Mouse (Mus musculus): Measurements from ENCODE around the gene Traf2. TPM values are rescaled to one million over a fixed set of nuclear protein-coding genes. Genes with fewer than 3 reads are reported as not detected.
"Not testable (repeated sequence)": the region's sequence is repeated elsewhere in the genome, so short reads cannot be mapped to it uniquely, and the experiment has no call there.

Gene Traf2
- polyA plus RNA-seq, 1 experiment: 8.1 TPM

DNA sequence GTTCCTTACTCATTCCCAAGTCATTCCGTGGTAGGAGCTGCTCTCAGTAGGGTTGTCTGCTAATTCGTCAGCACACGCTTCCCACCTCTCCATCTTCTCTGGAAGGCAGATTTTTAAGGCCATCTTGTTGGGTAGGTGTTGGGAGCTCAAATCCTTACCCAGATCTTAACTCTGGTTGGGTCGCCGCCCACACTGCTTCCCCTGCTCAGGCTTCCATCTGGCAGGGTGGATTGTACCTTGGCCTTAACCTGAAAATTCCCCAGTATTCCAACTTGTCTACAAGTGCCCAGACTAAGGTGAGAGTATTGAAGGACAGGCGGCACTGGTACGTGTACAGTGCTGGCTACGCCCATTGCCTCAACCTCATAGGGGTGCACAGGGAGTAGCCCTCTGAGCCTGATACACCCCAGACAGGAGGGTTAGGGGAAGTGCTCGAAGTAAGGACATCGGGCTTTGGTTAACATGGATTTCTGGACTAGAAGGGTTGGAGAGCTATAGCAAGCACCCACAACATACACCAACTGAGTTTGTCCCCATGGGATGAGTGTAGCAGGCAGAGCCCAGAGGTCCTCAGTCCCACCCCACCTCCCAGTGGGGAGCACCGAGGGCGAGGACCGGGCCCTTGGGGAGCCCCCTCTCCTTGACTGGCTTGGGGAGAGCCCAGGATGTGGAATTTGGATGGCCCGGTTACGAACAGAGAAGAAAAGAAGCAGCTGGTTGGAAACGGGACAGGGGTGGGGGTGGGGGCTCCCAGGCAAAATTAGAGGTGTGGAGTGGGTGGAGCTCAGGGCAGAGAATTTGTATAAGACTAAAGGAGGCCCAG lies 29.5 kb upstream of the Traf2 start:
- peak in 1 of 2 experiments; percentile 74 for DNase-seq (ENCODE audit: extremely low spot score in 1 of 2, low spot score in 1 of 2)

DNA sequence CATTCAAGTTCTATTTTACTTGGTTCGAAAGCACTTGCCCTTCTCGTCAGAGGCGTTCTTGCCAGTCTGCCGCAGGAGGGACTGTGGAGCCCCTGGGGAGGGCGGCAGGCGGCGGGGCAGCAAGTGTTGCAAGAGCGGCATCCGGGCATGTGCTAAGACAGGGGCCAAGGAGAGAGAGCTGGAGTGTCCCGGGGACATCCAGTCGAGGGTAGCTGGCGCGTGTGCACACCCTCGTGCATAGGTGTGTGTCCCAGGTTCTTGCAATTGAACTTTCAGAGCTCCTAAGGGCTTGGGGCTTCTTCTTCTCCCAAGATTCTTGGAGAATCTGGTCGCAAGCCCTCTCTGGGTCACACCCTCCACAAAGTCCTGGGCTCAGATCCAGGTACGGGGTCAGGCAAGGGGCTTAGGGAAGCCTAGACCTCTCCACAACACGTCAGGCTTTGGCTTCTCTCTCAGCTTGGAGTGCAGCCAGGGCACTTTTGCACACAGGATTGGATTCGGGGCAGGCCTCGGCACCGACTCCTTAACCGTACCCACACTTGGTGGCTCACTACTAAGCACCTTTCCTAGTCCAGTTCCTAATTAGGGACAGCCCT lies 28.8 kb upstream of the Traf2 start:
- no peak for DNase-seq (ENCODE audit: extremely low spot score in 1 of 2, low spot score in 1 of 2)

DNA sequence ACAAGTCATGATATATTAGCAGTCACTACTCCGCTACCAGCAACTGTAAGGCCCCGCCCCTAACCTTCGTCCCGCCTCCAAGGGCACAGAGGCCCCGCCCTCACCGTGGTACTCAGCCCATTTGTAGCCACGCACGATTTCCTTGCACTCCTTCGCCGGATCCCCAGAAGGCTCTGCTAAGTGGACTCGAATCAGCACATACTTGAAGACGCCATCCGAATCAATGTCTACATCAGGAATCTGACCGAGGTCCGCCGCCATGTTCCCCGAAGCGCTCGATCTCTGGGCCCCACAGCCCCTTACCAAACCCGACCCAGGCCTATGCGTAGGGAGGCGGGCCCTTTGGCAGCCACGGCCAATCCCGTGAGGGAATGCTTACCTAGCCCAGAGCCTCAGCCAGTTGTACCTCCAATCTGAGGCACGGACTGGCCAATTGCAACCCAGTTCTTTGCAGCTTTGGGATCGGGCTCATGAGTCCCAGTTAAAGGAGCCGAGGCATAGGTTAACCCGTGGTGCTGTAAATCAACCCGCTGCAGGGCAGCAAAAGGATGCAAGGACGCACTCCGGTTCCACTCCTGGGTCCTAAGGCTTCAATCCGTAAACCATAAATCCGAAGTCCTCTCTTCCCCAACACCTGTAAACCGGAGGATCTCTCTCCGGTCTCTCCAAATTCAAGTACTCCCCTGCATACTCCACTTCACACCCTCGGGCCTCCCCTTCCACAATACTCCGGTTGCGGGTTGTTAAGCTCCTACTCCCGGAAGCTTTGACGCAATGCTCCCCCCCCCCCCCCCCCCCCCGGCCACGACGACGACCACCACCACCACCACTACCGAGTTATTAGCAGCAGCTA lies 28.1 kb upstream of the Traf2 start, which contains the start of the genes Mamdc4 and Phpt1:
Mamdc4 (minus strand) TSS at position 267 of the 853 bp plus-strand sequence.
Phpt1 (minus strand) TSS at position 646 of the 853 bp plus-strand sequence.
- peak; percentile 96 to 97 for DNase-seq (ENCODE audit: extremely low spot score in 1 of 2, low spot score in 1 of 2)

DNA sequence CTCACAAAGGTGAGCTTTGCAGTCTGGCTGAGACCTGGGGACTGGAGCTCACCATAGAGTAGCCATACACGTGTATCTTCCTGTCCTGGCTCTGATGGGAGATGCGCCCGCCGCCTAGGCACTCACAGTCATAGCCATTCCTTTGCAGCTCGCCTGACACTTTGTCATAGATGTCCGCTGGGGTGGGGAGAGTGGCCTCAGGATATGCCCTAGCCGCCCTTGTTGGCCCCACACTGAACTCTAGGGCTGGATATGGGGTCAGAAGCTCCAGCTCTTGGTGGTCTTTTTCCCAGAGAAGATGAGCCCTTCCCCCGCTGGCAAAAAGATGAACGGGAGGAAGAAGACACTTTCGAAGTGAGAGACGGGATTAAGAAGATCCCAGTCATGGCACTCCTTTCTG lies 27.4 kb upstream of the Traf2 start:
- DNase-seq (ENCODE audit: extremely low spot score in 1 of 2, low spot score in 1 of 2): no peak

DNA sequence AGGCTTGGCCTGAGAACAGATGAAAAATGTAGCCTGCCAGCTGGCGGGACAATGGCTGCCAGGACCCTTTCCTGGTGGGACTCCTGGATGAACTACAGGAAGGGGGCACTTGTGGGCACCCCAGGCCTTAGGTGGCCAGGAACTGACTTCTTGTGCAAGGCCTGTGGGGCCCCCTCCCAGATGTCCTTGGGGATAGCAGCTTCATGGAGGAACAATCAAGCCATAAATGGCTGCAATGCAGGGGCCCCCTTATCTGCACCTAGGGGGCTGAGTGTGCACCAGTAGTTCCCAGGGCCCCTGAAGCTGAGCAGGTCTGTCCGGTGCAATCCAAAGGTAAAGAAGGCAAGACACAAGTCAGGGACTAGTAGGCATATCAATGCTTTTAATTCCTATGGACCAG lies 26.3 kb upstream of the Traf2 start:
- DNase-seq (ENCODE audit: extremely low spot score in 1 of 2, low spot score in 1 of 2): no peak

DNA sequence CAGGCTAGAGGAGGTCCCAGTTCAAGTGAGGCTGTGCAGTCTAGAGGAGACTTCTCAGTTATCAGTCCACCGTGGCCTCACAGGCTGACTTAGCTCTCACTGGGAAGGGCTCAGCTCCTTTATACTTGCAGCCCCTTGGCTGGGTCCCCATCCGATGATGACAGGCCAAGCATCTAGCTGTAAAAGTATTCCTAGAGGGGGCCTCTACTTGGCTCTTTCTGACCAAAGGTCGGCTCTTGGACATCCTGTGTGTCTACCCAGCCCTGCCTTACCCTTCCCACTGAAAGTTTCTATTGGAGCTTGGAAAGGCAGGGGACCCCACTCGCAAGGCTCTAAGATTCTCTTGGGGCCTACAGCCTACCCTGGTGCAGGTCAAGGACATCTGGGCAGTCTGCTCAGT lies 24.5 kb upstream of the Traf2 start:
- DNase-seq (ENCODE audit: extremely low spot score in 1 of 2, low spot score in 1 of 2): no peak

DNA sequence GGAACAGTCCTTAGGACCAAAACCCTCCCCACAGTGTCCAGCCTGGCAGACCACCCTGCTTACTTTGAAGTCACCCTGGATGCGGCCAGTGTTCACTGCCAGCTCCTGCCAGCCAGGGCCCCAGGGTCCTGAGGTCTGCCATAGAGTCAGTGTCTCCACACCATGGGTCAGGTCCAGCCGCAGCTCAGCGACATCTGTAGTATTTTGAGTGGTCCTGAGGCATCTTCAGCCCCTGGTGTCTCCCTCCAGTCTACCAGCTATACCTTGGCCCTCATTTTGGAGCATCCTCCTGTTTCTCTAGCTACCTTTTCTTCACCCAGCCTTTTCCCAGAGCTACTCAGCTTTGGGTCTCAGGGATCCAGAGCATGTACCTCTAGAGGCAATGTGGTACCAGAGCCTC lies 22.6 kb upstream of the Traf2 start:
- no peak for DNase-seq (ENCODE audit: extremely low spot score in 1 of 2, low spot score in 1 of 2)

DNA sequence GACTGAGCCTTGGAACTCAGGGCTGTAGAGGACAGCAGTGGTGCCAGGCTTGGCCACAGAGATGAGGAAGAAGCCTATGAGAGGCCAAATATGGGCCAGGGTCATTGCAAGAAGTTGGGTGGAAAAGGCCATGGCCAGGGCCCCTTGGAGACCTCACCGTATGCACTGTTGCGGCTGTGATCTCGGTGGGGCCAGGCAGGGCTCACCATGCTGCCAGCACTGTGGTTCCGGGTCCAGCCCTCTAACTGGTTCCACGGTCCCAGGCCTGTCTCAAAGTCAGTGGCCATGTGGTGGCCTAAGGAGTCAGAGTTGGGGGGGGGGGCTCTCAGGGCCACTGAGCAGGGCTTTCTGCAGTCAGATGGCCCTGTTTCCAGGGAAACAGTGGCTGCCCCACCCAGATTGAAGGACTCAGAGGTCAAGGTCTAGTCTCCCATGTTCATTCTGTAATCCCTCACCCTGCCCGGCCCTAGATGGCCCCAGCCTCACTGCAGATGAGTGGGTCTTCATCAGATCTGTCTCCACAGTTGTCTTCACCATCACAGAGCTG lies 21.8 kb upstream of the Traf2 start:
- DNase-seq (ENCODE audit: extremely low spot score in 1 of 2, low spot score in 1 of 2): no peak

DNA sequence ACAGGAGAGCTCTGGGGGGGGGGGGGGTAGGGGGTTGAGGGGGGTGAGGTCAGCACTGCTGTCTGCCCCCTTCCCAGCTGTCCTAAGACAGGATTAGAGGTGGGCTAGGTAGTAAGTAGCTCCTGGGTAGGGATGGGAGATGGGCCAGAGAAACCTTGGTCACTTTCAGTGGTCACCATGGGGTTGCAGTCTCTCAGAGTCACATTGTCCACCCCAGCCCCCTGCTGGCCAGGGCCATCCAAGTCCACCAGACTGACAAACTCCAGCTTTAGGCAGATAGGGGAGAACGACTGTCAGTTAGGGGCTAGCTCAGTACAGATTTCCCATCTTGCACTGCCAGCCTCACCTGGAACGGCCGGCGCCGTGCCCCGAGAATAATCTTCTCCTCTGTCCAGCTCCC lies 19.8 kb upstream of the Traf2 start:
- DNase-seq (ENCODE audit: extremely low spot score in 1 of 2, low spot score in 1 of 2): no peak

DNA sequence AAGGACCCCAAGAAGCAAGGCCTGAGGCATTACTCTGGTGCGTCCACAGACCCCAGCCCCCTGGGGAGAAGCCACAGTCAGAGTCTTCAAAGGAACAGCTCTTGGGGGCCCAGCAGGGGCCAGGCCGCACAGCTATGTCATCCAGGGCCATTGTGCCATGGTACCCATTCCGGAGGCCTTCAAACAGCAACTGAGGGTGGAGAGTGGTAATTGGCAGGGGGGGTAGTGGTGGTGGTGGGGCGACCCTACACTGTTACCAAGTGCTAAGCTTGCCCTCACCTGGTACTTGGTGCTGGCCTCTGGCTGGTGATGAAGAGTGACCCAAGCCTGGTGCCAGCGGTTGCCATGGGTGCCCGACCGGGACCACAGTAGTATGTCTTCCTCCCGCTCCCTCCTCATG lies 19.0 kb upstream of the Traf2 start:
- no peak for DNase-seq (ENCODE audit: extremely low spot score in 1 of 2, low spot score in 1 of 2)

DNA sequence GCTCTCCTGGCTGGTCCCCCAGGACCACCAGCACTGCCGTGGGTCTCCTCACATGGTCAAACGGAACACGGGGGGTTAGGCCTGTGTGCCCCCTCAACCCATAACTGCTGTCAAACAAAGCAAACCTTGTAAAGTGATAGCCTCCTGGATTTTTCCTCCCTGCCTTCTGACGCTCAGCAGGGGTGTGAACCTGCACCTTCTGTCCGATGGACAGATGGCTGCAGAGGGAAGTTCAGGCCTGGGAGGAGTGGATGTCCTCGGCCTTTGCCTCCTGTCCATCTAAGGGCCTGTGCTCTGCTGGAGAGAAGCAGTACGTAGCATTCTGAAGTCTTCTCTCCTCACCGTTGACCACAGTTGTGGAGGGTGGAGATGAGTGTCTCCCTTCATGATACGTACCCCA lies 15.2 kb upstream of the Traf2 start:
- no peak for DNase-seq (ENCODE audit: extremely low spot score in 1 of 2, low spot score in 1 of 2)

DNA sequence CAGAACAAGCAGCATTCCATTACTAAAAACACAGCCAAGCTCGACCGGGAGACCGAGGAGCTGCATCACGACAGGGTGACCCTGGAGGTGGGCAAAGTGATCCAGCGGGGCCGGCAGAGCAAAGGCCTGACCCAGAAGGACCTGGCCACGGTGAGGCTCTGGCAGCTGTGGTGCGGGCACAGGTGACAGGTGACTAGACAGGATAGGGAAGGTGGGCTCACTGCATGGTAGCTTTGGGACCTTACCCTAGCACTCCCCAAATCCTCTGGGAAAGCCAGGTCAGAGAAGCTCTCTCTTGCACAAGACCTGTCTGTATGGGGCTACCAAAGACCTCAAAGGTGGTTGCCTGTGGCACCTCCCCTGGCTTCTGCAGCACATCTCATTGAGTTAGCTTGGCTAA lies 13.8 kb upstream of the Traf2 start:
- no peak for DNase-seq (ENCODE audit: extremely low spot score in 1 of 2, low spot score in 1 of 2)

DNA sequence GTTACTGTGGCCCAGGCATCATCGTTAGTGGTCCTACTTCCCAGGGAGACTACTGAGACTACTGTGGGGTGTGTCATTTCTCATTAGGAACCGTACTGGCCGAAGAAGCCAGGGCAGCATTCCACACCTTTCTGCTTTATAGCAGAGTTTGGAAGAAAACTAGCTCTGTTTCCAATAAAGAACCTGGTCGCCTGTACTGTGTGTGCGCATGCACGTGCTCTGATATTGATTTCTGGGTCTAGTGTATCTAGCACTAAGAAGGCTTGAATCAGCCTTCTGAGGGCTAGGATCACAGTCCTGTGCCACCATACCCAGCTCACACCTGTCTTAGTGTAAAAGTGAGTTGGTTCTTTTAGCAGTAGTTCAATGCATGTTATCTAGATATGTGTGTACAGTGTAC lies 12.0 kb upstream of the Traf2 start:
- DNase-seq (ENCODE audit: extremely low spot score in 1 of 2, low spot score in 1 of 2): no peak

DNA sequence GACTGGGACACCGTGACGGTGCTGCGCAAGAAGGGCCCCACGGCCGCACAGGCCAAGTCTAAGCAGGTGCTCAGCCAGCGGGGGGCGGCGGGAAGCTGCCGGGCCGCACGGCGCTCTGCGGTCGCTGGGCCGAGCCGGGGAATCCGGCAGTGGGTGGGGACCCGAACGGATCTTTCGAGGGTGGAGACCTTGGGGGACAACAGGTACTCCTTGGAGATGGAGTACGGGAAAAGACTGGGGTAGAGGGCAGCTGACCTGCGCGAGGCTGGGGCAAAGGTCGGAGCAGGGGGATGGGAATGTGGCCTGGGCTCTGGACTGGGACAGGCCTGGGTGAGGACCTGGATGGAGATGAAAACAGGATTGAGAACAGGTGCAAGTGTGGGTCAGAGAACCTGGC lies 11.2 kb upstream of the Traf2 start:
- no peak for DNase-seq (ENCODE audit: extremely low spot score in 1 of 2, low spot score in 1 of 2)

DNA sequence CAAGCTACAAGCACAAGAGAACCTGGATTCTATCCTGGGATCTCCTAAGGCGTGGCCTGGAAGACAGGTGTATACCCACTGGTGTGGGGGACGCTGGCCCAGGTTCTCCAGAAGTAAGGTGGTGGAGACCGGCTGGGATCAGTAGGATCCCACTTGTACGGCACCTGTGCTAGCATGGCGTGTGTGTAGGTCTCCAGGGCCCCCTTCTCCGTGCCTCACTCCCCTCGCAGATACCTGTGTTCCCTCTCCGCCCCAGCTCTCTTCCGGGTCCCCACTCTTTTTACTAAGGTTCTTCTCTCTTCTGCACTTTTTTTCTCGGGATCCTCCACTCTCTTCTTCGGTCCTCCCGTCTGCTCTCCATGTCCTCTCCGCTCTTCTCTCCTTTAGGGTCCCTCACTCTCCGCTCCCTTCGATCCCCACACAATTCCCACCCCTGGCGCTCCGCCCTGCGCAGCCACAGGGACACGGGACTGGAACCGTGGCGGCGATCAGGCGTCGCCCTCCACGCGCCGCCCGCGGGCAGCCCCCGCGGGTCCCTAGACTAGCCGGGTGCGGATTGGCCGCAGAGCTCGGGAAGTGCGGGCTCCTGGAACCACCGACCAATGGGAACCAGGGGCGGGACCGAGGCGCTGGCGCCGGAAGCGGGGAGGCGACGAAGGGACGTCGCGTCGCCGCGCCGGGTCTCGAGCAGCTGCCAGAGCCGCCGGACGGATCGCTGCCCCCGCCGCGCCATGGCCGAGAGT lies 10.7 kb upstream of the Traf2 start, which contains the start of gene Edf1:
Edf1 (plus strand) TSS at position 627 of the 743 bp plus-strand sequence.
- peak; percentile 90 to 96 for DNase-seq (ENCODE audit: extremely low spot score in 1 of 2, low spot score in 1 of 2)

DNA sequence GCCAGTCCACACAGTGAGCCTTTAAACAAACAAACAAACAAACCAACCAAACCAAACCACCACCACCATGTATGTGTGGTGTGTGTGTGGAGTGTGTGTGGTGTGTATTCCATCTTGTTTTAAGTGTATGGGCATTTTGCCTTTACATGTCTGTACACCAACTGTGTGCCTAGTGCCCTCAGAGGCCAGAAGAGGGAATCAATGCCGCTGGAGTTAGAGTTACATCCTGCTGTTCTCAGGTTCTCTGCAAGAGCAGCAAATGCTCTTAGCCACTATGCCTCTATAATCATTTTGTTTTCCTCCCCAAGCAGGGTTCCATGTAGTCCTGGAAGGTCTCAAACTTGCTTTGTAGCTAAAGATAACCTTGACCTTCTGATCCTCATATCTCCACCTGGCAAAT lies 9.6 kb upstream of the Traf2 start:
- DNase-seq (ENCODE audit: extremely low spot score in 1 of 2, low spot score in 1 of 2): no peak

DNA sequence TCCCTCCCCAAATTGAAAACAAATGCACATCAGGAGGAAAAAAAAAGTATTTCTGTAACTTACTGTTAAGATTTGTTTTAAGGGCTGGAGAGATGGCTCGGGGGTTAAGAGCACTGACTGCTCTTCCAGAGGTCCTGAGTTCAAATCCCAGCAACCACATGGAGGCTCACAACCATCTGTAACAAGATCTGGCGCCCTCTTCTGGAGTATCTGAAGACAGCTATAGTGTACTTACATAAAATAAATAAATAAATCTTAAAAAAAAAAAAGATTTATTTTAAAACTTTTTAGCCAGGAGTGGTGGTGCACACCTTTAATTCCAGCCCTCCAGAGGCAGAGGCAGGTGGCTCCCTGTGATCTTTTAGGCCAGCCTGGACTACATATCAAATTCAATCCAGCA lies 8.7 kb upstream of the Traf2 start:
- not testable (repeated sequence) for DNase-seq (ENCODE audit: extremely low spot score in 1 of 2, low spot score in 1 of 2)

DNA sequence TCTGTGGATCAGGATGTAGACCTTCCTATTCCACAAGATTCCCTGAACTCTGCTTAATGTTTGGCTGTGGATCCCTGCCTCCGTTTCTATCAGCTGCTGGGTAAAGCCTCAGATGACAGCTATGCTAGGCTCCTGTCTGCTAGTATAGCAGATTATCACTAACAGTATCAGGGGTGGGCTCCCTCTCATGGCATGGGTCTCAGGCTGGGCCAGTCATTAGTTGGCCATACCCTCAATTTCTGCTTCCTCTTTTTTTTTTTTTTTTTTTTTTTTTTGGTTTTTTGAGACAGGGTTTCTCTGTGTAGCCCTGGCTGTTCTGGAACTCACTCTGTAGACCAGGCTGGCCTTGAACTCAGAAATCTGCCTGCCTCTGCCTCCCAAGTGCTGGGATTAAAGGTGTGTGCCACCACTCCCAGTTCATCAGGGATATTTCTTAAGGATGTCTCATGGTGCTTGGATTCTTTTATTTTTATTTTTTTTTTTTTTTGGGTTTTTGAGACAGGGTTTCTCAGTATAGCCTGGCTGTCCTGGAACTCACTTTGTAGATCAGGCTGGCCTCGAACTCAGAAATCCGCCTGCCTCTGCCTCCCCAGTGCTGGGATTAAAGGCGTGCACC lies 6.5 kb upstream of the Traf2 start:
- DNase-seq (ENCODE audit: extremely low spot score in 1 of 2, low spot score in 1 of 2): not testable (repeated sequence)

DNA sequence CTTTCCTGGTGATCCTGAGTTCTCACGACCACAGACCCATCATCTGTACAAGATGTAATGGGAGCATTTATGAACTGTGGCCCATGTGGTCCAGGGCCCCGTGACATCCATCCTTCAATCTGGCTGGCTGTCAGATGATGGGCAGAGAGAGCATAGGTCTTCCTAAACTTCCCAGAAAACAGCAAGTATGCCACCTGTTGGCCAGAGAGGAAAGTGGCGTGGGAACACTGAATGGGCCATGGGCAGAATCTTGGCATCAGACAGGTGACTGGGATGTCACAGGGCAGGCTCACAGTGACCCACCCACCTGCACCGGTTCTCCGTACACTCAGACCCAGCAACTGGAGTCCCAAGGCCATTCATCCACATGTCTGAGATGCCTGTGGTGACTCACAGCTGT lies 4.4 kb upstream of the Traf2 start:
- DNase-seq (ENCODE audit: extremely low spot score in 1 of 2, low spot score in 1 of 2): peak in 1 of 2 experiments; percentile 65
